Mouse (Mus musculus) E14TG2a.4 (cell line): ENCODE measurements around the gene Mycl.

Experiments used
- H3K27me3 ChIP-seq: 2 replicates; pipeline ENCODE4 v1.6.1; 2014; ENCODE audit warnings: low read length, control low read depth; ENCODE audit not compliant: insufficient read depth
- H3K36me3 ChIP-seq: 2 replicates; pipeline ENCODE4 v1.6.1; 2014; ENCODE audit warnings: low read length, control low read depth; ENCODE audit not compliant: insufficient read depth
- H3K4me1 ChIP-seq: replicated peaks from 2 replicates; pipeline ENCODE4 v1.6.1; 2014; ENCODE audit warnings: low read depth, low read length, control low read depth
- H3K4me3 ChIP-seq: replicated peaks from 2 replicates; pipeline ENCODE4 v1.5.1; 2014; ENCODE audit warnings: mild to moderate bottlenecking, low read length
- H3K9me3 ChIP-seq: 2 replicates; pipeline ENCODE4 v1.6.1; 2014; ENCODE audit warnings: low read length, control low read depth
- CTCF ChIP-seq: conservative IDR thresholded peaks from 2 replicates; pipeline ENCODE4 v1.5.1; 2014; ENCODE audit warnings: low read length
- NANOG ChIP-seq: IDR thresholded peaks from 2 replicates; pipeline ENCODE4 v1.6.1; 2014; ENCODE audit warnings: borderline replicate concordance, low read length, mixed read lengths
- POU5F1 ChIP-seq: IDR thresholded peaks from 2 replicates; pipeline ENCODE4 v1.6.1; 2014; ENCODE audit warnings: low read length, borderline replicate concordance

Gene Mycl

GRCm38 (mm10) chr4:122995404-122996220 lies at the start of gene Mycl:
Gene Mycl, plus strand, starts transcription at chr4:122995652.
- H3K27me3 ChIP-seq = peaks cover 44% of the 10 kb centered on the region
- TF ChIP-seq NANOG (no peak), CTCF (peak; percentile 77)
- H3K9me3 ChIP-seq = no peaks in the 10 kb centered on the region

GRCm38 (mm10) chr4:122947223-122947622 lies 48.2 kb upstream of the Mycl start:
- Histone ChIP-seq H3K9me3 (no peaks in the 10 kb centered on the region), H3K4me3 (no peak overlapping the region), H3K36me3 (no peaks in the 10 kb centered on the region), H3K4me1 (no peaks in the 10 kb centered on the region; the same call in 1 of the 2 replicates), H3K27me3 (peaks cover 50% of the 10 kb centered on the region)
- TF ChIP-seq POU5F1 = no peak
- TF ChIP-seq CTCF = no peak
- TF ChIP-seq NANOG = no peak

More at GRCm38 (mm10) chr4:122995404-122996220, at the start of gene Mycl:
- Histone ChIP-seq H3K4me1 (peaks cover 43% of the 10 kb centered on the region), H3K36me3 (no peaks in the 10 kb centered on the region), H3K4me3 (peak within 1 kb of the TSS; percentile 93)

- H3K4me1 ChIP-seq = no peaks in the 10 kb centered on the region; the same call in 1 of the 2 replicates
- H3K9me3 ChIP-seq = no peaks in the 10 kb centered on the region
- H3K36me3 ChIP-seq = no peaks in the 10 kb centered on the region
- H3K4me3 ChIP-seq = no peak overlapping the region
- TF ChIP-seq POU5F1 = no peak
- TF ChIP-seq NANOG = no peak
- no peak for TF ChIP-seq CTCF
- H3K27me3 ChIP-seq = peaks cover 47% of the 10 kb centered on the region
These were observed 46.4 kb upstream of the Mycl start for GRCm38 (mm10) chr4:122949096-122949495.

- peak overlapping the region; percentile 45 for H3K4me3 ChIP-seq
- H3K27me3 ChIP-seq = peaks cover 75% of the 10 kb centered on the region
- H3K4me1 ChIP-seq = peaks cover 23% of the 10 kb centered on the region
- no peaks in the 10 kb centered on the region for H3K9me3 ChIP-seq
- H3K36me3 ChIP-seq = no peaks in the 10 kb centered on the region
- TF ChIP-seq NANOG (no peak), POU5F1 (no peak), CTCF (no peak)
These were observed 40.6 kb upstream of the Mycl start for GRCm38 (mm10) chr4:122954680-122955411.

GRCm38 (mm10) chr4:122955412-122956136 lies 39.9 kb upstream of the Mycl start:
- Histone ChIP-seq H3K4me3 (peak overlapping the region; percentile 45), H3K9me3 (no peaks in the 10 kb centered on the region), H3K27me3 (peaks cover 75% of the 10 kb centered on the region), H3K4me1 (peaks cover 31% of the 10 kb centered on the region), H3K36me3 (no peaks in the 10 kb centered on the region)
- TF ChIP-seq NANOG (no peak), CTCF (no peak), POU5F1 (no peak)

GRCm38 (mm10) chr4:122956301-122956700 lies 39.2 kb upstream of the Mycl start:
- peaks cover 76% of the 10 kb centered on the region for H3K27me3 ChIP-seq
- peaks cover 36% of the 10 kb centered on the region for H3K4me1 ChIP-seq
- no peaks in the 10 kb centered on the region for H3K9me3 ChIP-seq
- no peaks in the 10 kb centered on the region for H3K36me3 ChIP-seq
- no peak overlapping the region for H3K4me3 ChIP-seq
- TF ChIP-seq NANOG = no peak
- no peak for TF ChIP-seq CTCF
- TF ChIP-seq POU5F1 = no peak

GRCm38 (mm10) chr4:122958491-122959031 lies 36.9 kb upstream of the Mycl start:
- Histone ChIP-seq H3K27me3 (peaks cover 88% of the 10 kb centered on the region), H3K4me3 (no peak overlapping the region), H3K4me1 (peaks cover 39% of the 10 kb centered on the region), H3K36me3 (no peaks in the 10 kb centered on the region), H3K9me3 (no peaks in the 10 kb centered on the region)
- TF ChIP-seq CTCF (no peak), NANOG (no peak), POU5F1 (no peak)

- Histone ChIP-seq H3K27me3 (peaks cover 90% of the 10 kb centered on the region), H3K4me3 (0 out of 2 replicates have a peak overlapping the region, but pooled peaks have one; percentile 75), H3K9me3 (no peaks in the 10 kb centered on the region), H3K36me3 (no peaks in the 10 kb centered on the region), H3K4me1 (peaks cover 38% of the 10 kb centered on the region)
- TF ChIP-seq CTCF (no peak), NANOG (no peak), POU5F1 (no peak)
These were observed 35.6 kb upstream of the Mycl start for GRCm38 (mm10) chr4:122959816-122960215.
